8 mouse cellular contexts compared by ENCODE assay signal in the genomic region with DNA sequence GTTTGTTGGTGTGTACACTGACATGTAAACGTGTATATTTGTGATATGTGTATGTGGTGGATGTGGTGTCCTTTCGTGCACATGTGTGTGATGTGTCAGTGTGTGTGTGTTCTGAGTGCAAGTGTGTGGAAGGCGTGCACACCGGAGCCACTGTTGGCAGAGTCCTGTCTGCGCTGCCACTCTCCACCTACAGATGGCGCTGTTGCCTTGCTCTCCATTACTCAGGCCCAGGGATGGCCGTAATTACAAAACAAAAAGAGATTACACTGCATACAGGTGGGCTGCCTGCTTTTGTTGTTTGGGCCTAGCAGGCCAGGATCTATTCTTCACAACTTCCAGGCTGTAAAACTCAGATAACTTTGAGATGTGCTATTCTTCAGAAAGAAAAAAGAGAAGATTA.
DNase-seq lines count a peak whose midpoint lies in the region; ATAC-seq lines count a peak whose summit lies in the region.

No protein-coding gene starts in this region.

- H3K4me1 ChIP-seq in heart, embryonic 12.5 days (replicated peaks) = peaks cover 11% of the 10 kb centered on the region
- peaks cover 7% of the 10 kb centered on the region; the same call in 1 of the 2 replicates for H3K4me1 ChIP-seq in forebrain, embryonic 11.5 days (replicated peaks; ENCODE audit: control insufficient read depth, insufficient read depth, low read length)
- peaks cover 14% of the 10 kb centered on the region; the same call in 1 of the 2 replicates for H3K4me1 ChIP-seq in hindbrain, embryonic 15.5 days (replicated peaks)
- peaks cover 7% of the 10 kb centered on the region; the same call in 1 of the 2 replicates for H3K4me1 ChIP-seq in midbrain, embryonic 11.5 days (ENCODE audit: control insufficient read depth, insufficient read depth, low read length)

- no peaks in the 10 kb centered on the region for H3K9me3 ChIP-seq in heart, embryonic 12.5 days (replicated peaks)
- no peaks in the 10 kb centered on the region for H3K9me3 ChIP-seq in forebrain, embryonic 11.5 days (ENCODE audit: control insufficient read depth, low read length)
- no peaks in the 10 kb centered on the region for H3K9me3 ChIP-seq in hindbrain, embryonic 15.5 days
- H3K9me3 ChIP-seq in midbrain, embryonic 11.5 days (ENCODE audit: control insufficient read depth, low read length) = no peaks in the 10 kb centered on the region

- H3K9ac ChIP-seq in heart, embryonic 12.5 days = no peak overlapping the region
- no peak overlapping the region for H3K9ac ChIP-seq in forebrain, embryonic 11.5 days (ENCODE audit: low read length)
- no peak overlapping the region for H3K9ac ChIP-seq in hindbrain, embryonic 15.5 days
- H3K9ac ChIP-seq in midbrain, embryonic 11.5 days (ENCODE audit: low read length) = no peak overlapping the region

- WGBS in heart, embryonic 12.5 days = 25% methylated on average over 7 of the region's 7 CpGs
- 19% methylated on average over 7 of the region's 7 CpGs for WGBS in forebrain, embryonic 11.5 days
- WGBS in hindbrain, embryonic 15.5 days = 21% methylated on average over 7 of the region's 7 CpGs
- WGBS in midbrain, embryonic 11.5 days = 28% methylated on average over 7 of the region's 7 CpGs

- no peak overlapping the region for H3K4me2 ChIP-seq in heart, embryonic 12.5 days
- H3K4me2 ChIP-seq in forebrain, embryonic 11.5 days (ENCODE audit: low read depth, low read length, severe bottlenecking) = no peak overlapping the region
- H3K4me2 ChIP-seq in hindbrain, embryonic 15.5 days = no peak overlapping the region
- no peak overlapping the region for H3K4me2 ChIP-seq in midbrain, embryonic 11.5 days

- H3K27me3 ChIP-seq in heart, embryonic 12.5 days (replicated peaks) = no peaks in the 10 kb centered on the region; the same call in none of the 2 replicates
- H3K27me3 ChIP-seq in forebrain, embryonic 11.5 days (ENCODE audit: control insufficient read depth, insufficient read depth, low read length) = no peaks in the 10 kb centered on the region
- H3K27me3 ChIP-seq in hindbrain, embryonic 15.5 days = 0 out of 2 replicates have a peak, but pooled peaks cover 3% of the 10 kb centered on the region
- no peaks in the 10 kb centered on the region for H3K27me3 ChIP-seq in midbrain, embryonic 11.5 days (ENCODE audit: control insufficient read depth, insufficient read depth, low read length)
- H3K27me3 ChIP-seq in splenic B cell, adult 2 months (ENCODE audit: control insufficient read depth, insufficient read depth, low read length, poor library complexity, severe bottlenecking) = no peaks in the 10 kb centered on the region

- no peaks in the 10 kb centered on the region for H3K36me3 ChIP-seq in heart, embryonic 12.5 days
- no peaks in the 10 kb centered on the region for H3K36me3 ChIP-seq in forebrain, embryonic 11.5 days (ENCODE audit: control insufficient read depth, insufficient read depth, low read length)
- H3K36me3 ChIP-seq in hindbrain, embryonic 15.5 days = no peaks in the 10 kb centered on the region
- no peaks in the 10 kb centered on the region for H3K36me3 ChIP-seq in midbrain, embryonic 11.5 days (ENCODE audit: control insufficient read depth, insufficient read depth, low read length)
- H3K36me3 ChIP-seq in splenic B cell, adult 2 months (ENCODE audit: control insufficient read depth, insufficient read depth, low read length, poor library complexity, severe bottlenecking) = no peaks in the 10 kb centered on the region

- no peak for ATAC-seq in heart, embryonic 12.5 days (ENCODE audit: insufficient number of reproducible peaks, low FRiP score)
- peak; percentile 66 for ATAC-seq in forebrain, embryonic 11.5 days (replicated peaks; ENCODE audit: low FRiP score)
- peak; percentile 47; the same call in 1 of the 2 replicates for ATAC-seq in hindbrain, embryonic 15.5 days (ENCODE audit: low FRiP score, low read depth)
- peak; percentile 57; the same call in 1 of the 2 replicates for ATAC-seq in midbrain, embryonic 11.5 days (ENCODE audit: low FRiP score)

- no peak overlapping the region for H3K4me3 ChIP-seq in heart, embryonic 12.5 days
- H3K4me3 ChIP-seq in forebrain, embryonic 11.5 days (ENCODE audit: low read depth, low read length) = no peak overlapping the region
- H3K4me3 ChIP-seq in hindbrain, embryonic 15.5 days = no peak overlapping the region
- no peak overlapping the region for H3K4me3 ChIP-seq in midbrain, embryonic 11.5 days (ENCODE audit: low read depth, low read length)

- peak; percentile 86 for DNase-seq in heart, adult 11 months
- DNase-seq in adrenal gland, postnatal 10 days = peak; percentile 79
- DNase-seq in forebrain, embryonic 11.5 days (ENCODE audit: low spot score) = peak; percentile 83
- DNase-seq in left cerebral cortex, adult 18-20 months (ENCODE audit: low spot score in 2 of 2) = peak; percentile 64 to 69
- peak; percentile 97 for DNase-seq in midbrain, embryonic 11.5 days (ENCODE audit: low spot score, missing footprints)
- peak; percentile 52 for DNase-seq in splenic B cell, adult 2 months (ENCODE audit: low read depth, low spot score)

- H3K27ac ChIP-seq in heart, embryonic 12.5 days (ENCODE audit: poor library complexity, severe bottlenecking) = no peak overlapping the region
- no peak overlapping the region for H3K27ac ChIP-seq in forebrain, embryonic 11.5 days (ENCODE audit: low read depth, low read length)
- H3K27ac ChIP-seq in hindbrain, embryonic 15.5 days (replicated peaks) = no peak overlapping the region
- no peak overlapping the region for H3K27ac ChIP-seq in midbrain, embryonic 11.5 days (ENCODE audit: low read depth, low read length)
